Mouse (Mus musculus) brain, adult 2 months (tissue): Measurements from ENCODE around the gene Vps52.
A peak's percentile ranks its signal among the peaks of the same experiment; 100 is the strongest.
"Not testable (repeated sequence)": the region's sequence is repeated elsewhere in the genome, so short reads cannot be mapped to it uniquely, and the experiment has no call there.

Experiments used
- DNase-seq: peaks from one replicate; pipeline ENCODE4 v3.0.0; 2011; ENCODE audit warnings: low read depth, low spot score

The Vps52 gene

GRCm38 (mm10) chr17:33941381-33941780, 14.2 kb upstream of the Vps52 start:
- no peak for DNase-seq

- DNase-seq: no peak
Observed at GRCm38 (mm10) chr17:33943454-33943853, 12.2 kb upstream of the Vps52 start.

- peak; percentile 60 for DNase-seq
Observed at GRCm38 (mm10) chr17:33947430-33948089, 8.1 kb upstream of the Vps52 start.

GRCm38 (mm10) chr17:33948090-33948904, 7.3 kb upstream of the Vps52 start:
- no peak for DNase-seq

GRCm38 (mm10) chr17:33948905-33949537, 6.6 kb upstream of the Vps52 start:
- no peak for DNase-seq

GRCm38 (mm10) chr17:33950131-33950625, 5.4 kb upstream of the Vps52 start:
- no peak for DNase-seq

GRCm38 (mm10) chr17:33951021-33951946, 4.3 kb upstream of the Vps52 start, which contains the start of gene B3galt4:
Gene B3galt4 (minus strand): TSS chr17:33951488.
- peak; percentile 94 for DNase-seq

- not testable (repeated sequence) for DNase-seq
Observed at GRCm38 (mm10) chr17:33952015-33952414, 3.6 kb upstream of the Vps52 start.

- DNase-seq: no peak
Observed at GRCm38 (mm10) chr17:33952879-33953278, 2.7 kb upstream of the Vps52 start.

- DNase-seq: no peak
Observed at GRCm38 (mm10) chr17:33953310-33953709, 2.3 kb upstream of the Vps52 start.

- no peak for DNase-seq
Observed at GRCm38 (mm10) chr17:33953961-33954565, 1.5 kb upstream of the Vps52 start.

- no peak for DNase-seq
Observed at GRCm38 (mm10) chr17:33954646-33955554, 712 bp upstream of the Vps52 start.

- no peak for DNase-seq
Observed at GRCm38 (mm10) chr17:33956336-33956735, 724 bp downstream of the Vps52 start.

- DNase-seq: no peak
Observed at GRCm38 (mm10) chr17:33957493-33957892, 1.9 kb downstream of the Vps52 start.

- DNase-seq: no peak
Observed at GRCm38 (mm10) chr17:33958451-33958850, 2.8 kb downstream of the Vps52 start.

GRCm38 (mm10) chr17:33959135-33959534, 3.5 kb downstream of the Vps52 start:
- DNase-seq: no peak

- DNase-seq: no peak
Observed at GRCm38 (mm10) chr17:33959948-33960347, 4.3 kb downstream of the Vps52 start.

GRCm38 (mm10) chr17:33962876-33963275, 7.3 kb downstream of the Vps52 start:
- DNase-seq: no peak

GRCm38 (mm10) chr17:33965082-33965845, 9.7 kb downstream of the Vps52 start:
- DNase-seq: no peak
